Mouse (Mus musculus) midbrain, embryonic 12.5 days (tissue): ENCODE results near the gene Gm20388. TPM values are rescaled to one million over a fixed set of nuclear protein-coding genes. Genes with fewer than 3 reads are reported as not detected.
"Not testable (repeated sequence)": the region's sequence is repeated elsewhere in the genome, so short reads cannot be mapped to it uniquely, and the experiment has no call there.

Experiments used
- ATAC-seq: fragments of 200-750 bp; cut with Nextera tagmentation; 2 replicates; pipeline ENCODE4 v1.8.0; 2017; ENCODE audit warnings: low read depth, moderate TSS enrichment, moderate library complexity; ENCODE audit not compliant: low FRiP score
- H3K27ac ChIP-seq: fragments of 300-500 bp; sonication (generic); replicated peaks from 2 replicates; pipeline ENCODE4 v1.5.1; 2016; ENCODE audit warnings: mild to moderate bottlenecking
- H3K27me3 ChIP-seq: fragments of 300-500 bp; sonication (generic); 2 replicates; pipeline ENCODE4 v1.6.1; 2016; ENCODE audit warnings: mild to moderate bottlenecking
- H3K36me3 ChIP-seq: fragments of 300-500 bp; sonication (generic); 2 replicates; pipeline ENCODE4 v1.6.1; 2016
- H3K4me1 ChIP-seq: fragments of 300-500 bp; sonication (generic); 2 replicates; pipeline ENCODE4 v1.6.1; 2016
- H3K4me2 ChIP-seq: fragments of 300-500 bp; sonication (generic); replicated peaks from 2 replicates; pipeline ENCODE4 v1.6.1; 2016; ENCODE audit warnings: mild to moderate bottlenecking, moderate library complexity
- H3K4me3 ChIP-seq: fragments of 300-500 bp; sonication (generic); 2 replicates; pipeline ENCODE4 v1.5.1; 2016; ENCODE audit warnings: mild to moderate bottlenecking
- H3K9ac ChIP-seq: fragments of 300-500 bp; sonication (generic); replicated peaks from 2 replicates; pipeline ENCODE4 v1.6.1; 2016; ENCODE audit warnings: mild to moderate bottlenecking, moderate library complexity
- H3K9me3 ChIP-seq: fragments of 300-500 bp; sonication (generic); 2 replicates; pipeline ENCODE4 v1.6.1; 2016; ENCODE audit warnings: mild to moderate bottlenecking
- WGBS: fragments of 180-500 bp; shearing (Covaris S2); methylation state at CpG from one replicate; pipeline ENCODE4 v1.1.7; 2016; 5-methylcytosine and 5-hydroxymethylcytosine counted together
- polyA plus RNA-seq: library from polyadenylated mRNA; unstranded; fragments of >200 nt; fragmentation: Nextera tagmentation; extraction: Ambion mirVana; gene quantifications from 2 replicates; pipeline ENCODE4 v1.2.1, GENCODE M21; 2016

Gm20388 gene
- polyA plus RNA-seq, 1 experiment from 2014 or later: not detected

GRCm38 (mm10) chr8:120795944-120796635, 885.4 kb downstream of the Gm20388 start:
- Histone ChIP-seq H3K36me3 (no peaks in the 10 kb centered on the region), H3K4me2 (no peak overlapping the region), H3K9ac (no peak overlapping the region), H3K4me1 (no peaks in the 10 kb centered on the region), H3K9me3 (no peaks in the 10 kb centered on the region), H3K4me3 (no peak overlapping the region), H3K27me3 (peaks cover 15% of the 10 kb centered on the region), H3K27ac (no peak overlapping the region)
- WGBS: 41% methylated on average over 9 of the region's 9 CpGs
- 0 out of 2 replicates have a peak, but pooled peaks have one; percentile 57 for ATAC-seq

- H3K27me3 ChIP-seq: peaks cover 22% of the 10 kb centered on the region
- no peaks in the 10 kb centered on the region for H3K4me1 ChIP-seq
- no peak overlapping the region for H3K9ac ChIP-seq
- no peaks in the 10 kb centered on the region for H3K36me3 ChIP-seq
- no peak overlapping the region for H3K27ac ChIP-seq
- ATAC-seq: no peak
- WGBS: 83% methylated on average over 9 of the region's 9 CpGs
- no peak overlapping the region for H3K4me2 ChIP-seq
- H3K9me3 ChIP-seq: no peaks in the 10 kb centered on the region
- H3K4me3 ChIP-seq: no peak overlapping the region
Observed at GRCm38 (mm10) chr8:120797019-120797727, 886.5 kb downstream of the Gm20388 start.

- no peak overlapping the region; the same call in 1 of the 2 replicates for H3K9ac ChIP-seq
- ATAC-seq: peak; percentile 30; the same call in 1 of the 2 replicates
- no peaks in the 10 kb centered on the region for H3K9me3 ChIP-seq
- no peaks in the 10 kb centered on the region for H3K36me3 ChIP-seq
- H3K4me3 ChIP-seq: no peak overlapping the region
- H3K4me2 ChIP-seq: peak overlapping the region; percentile 36
- no peak overlapping the region for H3K27ac ChIP-seq
- H3K27me3 ChIP-seq: peaks cover 19% of the 10 kb centered on the region
- 7% methylated on average over 17 of the region's 17 CpGs for WGBS
- H3K4me1 ChIP-seq: no peaks in the 10 kb centered on the region
Observed at GRCm38 (mm10) chr8:120800308-120800865, 889.7 kb downstream of the Gm20388 start.

GRCm38 (mm10) chr8:120803661-120804375, 893.2 kb downstream of the Gm20388 start:
- WGBS: 54% methylated on average over 6 of the region's 6 CpGs

GRCm38 (mm10) chr8:120804741-120805140, 894.1 kb downstream of the Gm20388 start:
- no peaks in the 10 kb centered on the region for H3K9me3 ChIP-seq
- H3K36me3 ChIP-seq: no peaks in the 10 kb centered on the region
- no peak overlapping the region for H3K4me2 ChIP-seq
- H3K4me3 ChIP-seq: no peak overlapping the region
- no peaks in the 10 kb centered on the region for H3K4me1 ChIP-seq
- WGBS: 82% methylated on average over 3 of the region's 3 CpGs
- no peak overlapping the region for H3K27ac ChIP-seq
- no peak overlapping the region for H3K9ac ChIP-seq
- H3K27me3 ChIP-seq: peaks cover 12% of the 10 kb centered on the region
- no peak for ATAC-seq

More at GRCm38 (mm10) chr8:120803661-120804375, 893.2 kb downstream of the Gm20388 start:
- H3K27ac ChIP-seq, H3K4me1 ChIP-seq, H3K4me2 ChIP-seq, H3K9me3 ChIP-seq, H3K4me3 ChIP-seq, ATAC-seq, H3K9ac ChIP-seq, H3K36me3 ChIP-seq: not testable (repeated sequence)
- H3K27me3 ChIP-seq: peaks cover 12% of the 10 kb centered on the region

- no peak for ATAC-seq
- no peaks in the 10 kb centered on the region for H3K4me1 ChIP-seq
Observed at GRCm38 (mm10) chr8:120806780-120807264, 896.2 kb downstream of the Gm20388 start.

GRCm38 (mm10) chr8:120807719-120808118, 897.1 kb downstream of the Gm20388 start:
- ATAC-seq: no peak
- H3K27me3 ChIP-seq: no peaks in the 10 kb centered on the region; the same call in 1 of the 2 replicates
- no peaks in the 10 kb centered on the region for H3K9me3 ChIP-seq
- 64% methylated on average over 6 of the region's 6 CpGs for WGBS
- no peak overlapping the region for H3K27ac ChIP-seq
- H3K4me1 ChIP-seq: no peaks in the 10 kb centered on the region
- no peak overlapping the region for H3K4me3 ChIP-seq
- H3K9ac ChIP-seq: no peak overlapping the region
- H3K4me2 ChIP-seq: no peak overlapping the region
- H3K36me3 ChIP-seq: no peaks in the 10 kb centered on the region

More at GRCm38 (mm10) chr8:120806780-120807264, 896.2 kb downstream of the Gm20388 start:
- 64% methylated on average over 12 of the region's 12 CpGs for WGBS
- H3K4me3 ChIP-seq: no peak overlapping the region
- no peaks in the 10 kb centered on the region; the same call in 1 of the 2 replicates for H3K27me3 ChIP-seq
- H3K36me3 ChIP-seq: no peaks in the 10 kb centered on the region
- no peak overlapping the region for H3K4me2 ChIP-seq
- H3K27ac ChIP-seq: no peak overlapping the region
- H3K9ac ChIP-seq: no peak overlapping the region
- H3K9me3 ChIP-seq: no peaks in the 10 kb centered on the region

GRCm38 (mm10) chr8:120809050-120809449, 898.4 kb downstream of the Gm20388 start:
- H3K36me3 ChIP-seq: no peaks in the 10 kb centered on the region
- H3K4me1 ChIP-seq: no peaks in the 10 kb centered on the region
- H3K27me3 ChIP-seq: no peaks in the 10 kb centered on the region
- H3K9me3 ChIP-seq: no peaks in the 10 kb centered on the region
- H3K27ac ChIP-seq: no peak overlapping the region
- WGBS: 61% methylated on average over 7 of the region's 7 CpGs
- no peak overlapping the region for H3K4me3 ChIP-seq
- H3K4me2 ChIP-seq: no peak overlapping the region
- no peak for ATAC-seq
- no peak overlapping the region for H3K9ac ChIP-seq

GRCm38 (mm10) chr8:120811953-120812352, 901.3 kb downstream of the Gm20388 start:
- Histone ChIP-seq H3K27me3 (no peaks in the 10 kb centered on the region), H3K4me1 (no peaks in the 10 kb centered on the region), H3K9ac (no peak overlapping the region), H3K9me3 (no peaks in the 10 kb centered on the region), H3K4me2 (no peak overlapping the region), H3K4me3 (no peak overlapping the region), H3K27ac (no peak overlapping the region), H3K36me3 (no peaks in the 10 kb centered on the region)
- 82% methylated on average over 2 of the region's 2 CpGs for WGBS
- no peak for ATAC-seq

GRCm38 (mm10) chr8:120813028-120813427, 902.4 kb downstream of the Gm20388 start:
- 0 out of 2 replicates have a peak, but pooled peaks cover 2% of the 10 kb centered on the region for H3K27me3 ChIP-seq
- 83% methylated on average over 2 of the region's 2 CpGs for WGBS
- no peak overlapping the region for H3K4me3 ChIP-seq
- H3K4me2 ChIP-seq: no peak overlapping the region
- H3K36me3 ChIP-seq: no peaks in the 10 kb centered on the region
- no peak overlapping the region for H3K9ac ChIP-seq
- H3K4me1 ChIP-seq: no peaks in the 10 kb centered on the region
- no peak overlapping the region for H3K27ac ChIP-seq
- ATAC-seq: no peak
- H3K9me3 ChIP-seq: no peaks in the 10 kb centered on the region

GRCm38 (mm10) chr8:120813839-120814238, 903.2 kb downstream of the Gm20388 start:
- ATAC-seq: no peak
- no peak overlapping the region for H3K4me2 ChIP-seq
- WGBS: 85% methylated on average over 7 of the region's 7 CpGs

More at GRCm38 (mm10) chr8:120813839-120814238, 903.2 kb downstream of the Gm20388 start:
- H3K4me1 ChIP-seq: no peaks in the 10 kb centered on the region
- H3K27ac ChIP-seq: no peak overlapping the region
- H3K36me3 ChIP-seq: no peaks in the 10 kb centered on the region
- no peak overlapping the region for H3K4me3 ChIP-seq
- no peaks in the 10 kb centered on the region for H3K9me3 ChIP-seq
- H3K27me3 ChIP-seq: 0 out of 2 replicates have a peak, but pooled peaks cover 3% of the 10 kb centered on the region
- H3K9ac ChIP-seq: no peak overlapping the region
